9 mouse cellular contexts compared by ENCODE assay signal in genomic region chr4:44711136-44711900, GRCm38 (mm10). TPM values are rescaled to one million over a fixed set of nuclear protein-coding genes. Genes with fewer than 3 reads are reported as not detected.
DNase-seq lines count a peak whose midpoint lies in the region; ATAC-seq and TF ChIP-seq lines count a peak whose summit lies in the region.
"Had no signal": no experiment of that assay in that cellular context is flagged by ENCODE, and none has a peak within 500 bp of the region (broad histone marks: within the 10 kb centered on the region; RNA-seq: fewer than 3 reads in every experiment).

No protein-coding gene starts in this region.

- 0 out of 2 replicates have a peak overlapping the region, but pooled peaks have one; percentile 8 for H3K4me3 ChIP-seq in lung, postnatal 0 days (ENCODE audit: low read depth, low read length)
- H3K4me3 ChIP-seq in hindbrain, embryonic 15.5 days = peak overlapping the region; percentile 15
- no peak overlapping the region for H3K4me3 ChIP-seq in neural tube, embryonic 12.5 days
- H3K4me3 ChIP-seq in kidney, embryonic 16.5 days (ENCODE audit: low read length) = no peak overlapping the region

- no peak for TF ChIP-seq CTCF in lung, postnatal 0 days (IDR thresholded peaks at IDR 0.05)

- H3K9me3 ChIP-seq in lung, postnatal 0 days (ENCODE audit: low read length) = no peaks in the 10 kb centered on the region
- no peaks in the 10 kb centered on the region for H3K9me3 ChIP-seq in hindbrain, embryonic 15.5 days
- no peaks in the 10 kb centered on the region for H3K9me3 ChIP-seq in neural tube, embryonic 12.5 days
- no peaks in the 10 kb centered on the region for H3K9me3 ChIP-seq in kidney, embryonic 16.5 days (ENCODE audit: low read length)

- DNase-seq in heart, adult 11 months = peak; percentile 66
- DNase-seq in heart, postnatal 4 days = no peak
- no peak for DNase-seq in lung, postnatal 0 days (ENCODE audit: low spot score)
- DNase-seq in lung, adult 18-20 months = no peak
- no peak for DNase-seq in layer of hippocampus, postnatal 36 days

- H3K4me2 ChIP-seq in lung, postnatal 0 days (replicated peaks; ENCODE audit: low read depth, low read length) = peak overlapping the region; percentile 40; the same call in 1 of the 2 replicates
- peak overlapping the region; percentile 19; the same call in 1 of the 2 replicates for H3K4me2 ChIP-seq in hindbrain, embryonic 15.5 days
- H3K4me2 ChIP-seq in neural tube, embryonic 12.5 days (replicated peaks) = peak overlapping the region; percentile 38; the same call in 1 of the 2 replicates
- H3K4me2 ChIP-seq in kidney, embryonic 16.5 days (replicated peaks; ENCODE audit: low read depth, low read length) = no peak overlapping the region

- H3K36me3 ChIP-seq in lung, postnatal 0 days (ENCODE audit: insufficient read depth, low read length) = no peaks in the 10 kb centered on the region
- H3K36me3 ChIP-seq in hindbrain, embryonic 15.5 days = no peaks in the 10 kb centered on the region
- H3K36me3 ChIP-seq in neural tube, embryonic 12.5 days = no peaks in the 10 kb centered on the region
- no peaks in the 10 kb centered on the region for H3K36me3 ChIP-seq in kidney, embryonic 16.5 days (ENCODE audit: insufficient read depth, low read length)

- TF ChIP-seq EP300 in lung, postnatal 0 days (IDR thresholded peaks at IDR 0.05) = no peak

- no peak for ATAC-seq in lung, postnatal 0 days
- no peak for ATAC-seq in hindbrain, embryonic 15.5 days (ENCODE audit: low FRiP score, low read depth)
- no peak for ATAC-seq in neural tube, embryonic 12.5 days (ENCODE audit: low FRiP score, low read depth)
- ATAC-seq in kidney, embryonic 16.5 days (ENCODE audit: low FRiP score, low TSS enrichment) = no peak; the same call in 1 of the 2 replicates

- WGBS in lung, postnatal 0 days = 3% methylated on average over 25 of the region's 25 CpGs
- 1% methylated on average over 25 of the region's 25 CpGs for WGBS in hindbrain, embryonic 15.5 days
- WGBS in neural tube, embryonic 12.5 days = 2% methylated on average over 25 of the region's 25 CpGs
- 1% methylated on average over 25 of the region's 25 CpGs for WGBS in kidney, embryonic 16.5 days

- no peak overlapping the region for H3K9ac ChIP-seq in lung, postnatal 0 days (replicated peaks; ENCODE audit: low read depth)
- H3K9ac ChIP-seq in hindbrain, embryonic 15.5 days = no peak overlapping the region
- H3K9ac ChIP-seq in neural tube, embryonic 12.5 days = no peak overlapping the region
- no peak overlapping the region for H3K9ac ChIP-seq in kidney, embryonic 16.5 days (replicated peaks; ENCODE audit: low read length)

- no peaks in the 10 kb centered on the region for H3K4me1 ChIP-seq in lung, postnatal 0 days (ENCODE audit: insufficient read depth, low read depth, low read length)
- peaks cover 12% of the 10 kb centered on the region; the same call in 1 of the 2 replicates for H3K4me1 ChIP-seq in hindbrain, embryonic 15.5 days (replicated peaks)
- H3K4me1 ChIP-seq in neural tube, embryonic 12.5 days = peaks cover 18% of the 10 kb centered on the region
- peaks cover 9% of the 10 kb centered on the region; the same call in 1 of the 2 replicates for H3K4me1 ChIP-seq in kidney, embryonic 16.5 days (ENCODE audit: insufficient read depth, low read length)

- H3K27ac ChIP-seq in lung, postnatal 0 days (ENCODE audit: low read length) = no peak overlapping the region
- H3K27ac ChIP-seq in hindbrain, embryonic 15.5 days (replicated peaks) = no peak overlapping the region
- no peak overlapping the region for H3K27ac ChIP-seq in neural tube, embryonic 12.5 days
- no peak overlapping the region for H3K27ac ChIP-seq in kidney, embryonic 16.5 days (ENCODE audit: low read length)

- H3K27me3 ChIP-seq in lung, postnatal 0 days (replicated peaks; ENCODE audit: insufficient read depth, low read length) = peaks cover 79% of the 10 kb centered on the region
- H3K27me3 ChIP-seq in hindbrain, embryonic 15.5 days = peaks cover 73% of the 10 kb centered on the region
- peaks cover 92% of the 10 kb centered on the region for H3K27me3 ChIP-seq in neural tube, embryonic 12.5 days (replicated peaks)
- peaks cover 94% of the 10 kb centered on the region for H3K27me3 ChIP-seq in kidney, embryonic 16.5 days (ENCODE audit: insufficient read depth, low read length)

RNA-seq across cellular contexts. Expression of gene Pax5, which starts 1.0 kb away (rescaled TPM):
- total RNA-seq in heart, postnatal 4 days (2021) = under 1 TPM; 0.18 to 0.71 TPM
- 0.05 and 0.12 TPM in 2 replicates for polyA plus RNA-seq in lung, postnatal 0 days (2015; fragmentation: Nextera tagmentation; extraction: Ambion mirVana)
- polyA plus RNA-seq in hindbrain, embryonic 15.5 days (2015; fragmentation: Nextera tagmentation; extraction: Ambion mirVana) = 2.1 and 2.2 TPM in 2 replicates
- polyA plus RNA-seq in neural tube, embryonic 12.5 days (2016; fragmentation: Nextera tagmentation; extraction: Ambion mirVana) = 2.4 and 3.3 TPM in 2 replicates
- total RNA-seq in layer of hippocampus, postnatal 36 days (2021) = under 1 TPM; 0.05 to 0.99 TPM
- polyA plus RNA-seq in kidney, embryonic 16.5 days (2015; fragmentation: Nextera tagmentation; extraction: Ambion mirVana) = not detected in 2 replicates
- polyA plus RNA-seq: C2C12 had no signal

RNA-seq across cellular contexts. Expression of gene Zcchc7, which starts 44.4 kb away (rescaled TPM):
- 10 to 100 TPM; 18.2 to 27.4 TPM for total RNA-seq in heart, postnatal 4 days (2021)
- 40.8 and 49.6 TPM in 2 replicates for polyA plus RNA-seq in lung, postnatal 0 days (2015; fragmentation: Nextera tagmentation; extraction: Ambion mirVana)
- 35.3 and 41.6 TPM in 2 replicates for polyA plus RNA-seq in hindbrain, embryonic 15.5 days (2015; fragmentation: Nextera tagmentation; extraction: Ambion mirVana)
- 28.2 and 34.9 TPM in 2 replicates for polyA plus RNA-seq in neural tube, embryonic 12.5 days (2016; fragmentation: Nextera tagmentation; extraction: Ambion mirVana)
- total RNA-seq in layer of hippocampus, postnatal 36 days (2021) = 10 to 100 TPM; 69.7 to 92.0 TPM
- 30.7 and 34.3 TPM in 2 replicates for polyA plus RNA-seq in kidney, embryonic 16.5 days (2015; fragmentation: Nextera tagmentation; extraction: Ambion mirVana)

Comparison
In these comparisons a context has a peak if more than half of its experiments do, and no peak if none do; other contexts are left out.
1. H3K4me3 ChIP-seq: peak in lung, postnatal 0 days (single experiment) and hindbrain, embryonic 15.5 days (single experiment); none in neural tube, embryonic 12.5 days (single experiment) and kidney, embryonic 16.5 days (single experiment).